Mouse (Mus musculus) adrenal gland, adult 2 months (tissue): ENCODE results near the gene Pltp. TPM values are rescaled to one million over a fixed set of nuclear protein-coding genes. Genes with fewer than 3 reads are reported as not detected.

Source experiments
- DNase-seq: peaks from one replicate; pipeline ENCODE4 v3.0.0; 2021
- polyA plus RNA-seq: library from polyadenylated mRNA; depleted of rRNA; stranded (reverse); fragments of >200 nt; gene quantifications from 2 replicates; pipeline ENCODE4 v1.2.3, GENCODE M21; 2012
- total RNA-seq, 2 experiments: library from RNA; stranded (reverse); gene quantifications; 2 replicates each; pipeline ENCODE4 v1.2.3; 2021

Pltp gene
- total and polyA plus RNA-seq, 3 experiments = 21.1 to 63.9 (median 36.6) TPM

GRCm38 (mm10) chr2:164850061-164850460 lies 7.5 kb downstream of the Pltp start:
- DNase-seq = no peak

- no peak for DNase-seq
These were observed 11.7 kb downstream of the Pltp start for GRCm38 (mm10) chr2:164845782-164846181.

- DNase-seq = no peak
These were observed 22.3 kb downstream of the Pltp start for GRCm38 (mm10) chr2:164835164-164835563.

DNA sequence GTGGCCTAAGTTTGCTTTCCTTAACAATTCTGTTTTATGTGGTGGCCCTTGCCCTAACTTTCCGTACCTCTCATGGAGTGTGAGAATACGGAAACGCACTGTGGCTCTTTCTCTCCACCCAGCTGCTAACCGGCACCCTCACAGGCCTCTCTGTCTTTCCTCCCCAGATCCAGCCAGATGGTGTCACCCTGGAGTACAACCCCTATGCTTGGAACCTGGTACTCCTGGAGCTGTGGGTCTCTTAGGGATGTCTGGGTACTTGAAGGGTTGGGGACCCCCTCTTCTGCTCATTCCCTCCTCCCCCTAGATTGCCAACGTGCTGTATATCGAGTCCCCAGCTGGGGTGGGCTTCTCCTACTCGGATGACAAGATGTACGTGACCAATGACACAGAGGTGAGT lies 23.0 kb downstream of the Pltp start:
- DNase-seq = no peak

DNA sequence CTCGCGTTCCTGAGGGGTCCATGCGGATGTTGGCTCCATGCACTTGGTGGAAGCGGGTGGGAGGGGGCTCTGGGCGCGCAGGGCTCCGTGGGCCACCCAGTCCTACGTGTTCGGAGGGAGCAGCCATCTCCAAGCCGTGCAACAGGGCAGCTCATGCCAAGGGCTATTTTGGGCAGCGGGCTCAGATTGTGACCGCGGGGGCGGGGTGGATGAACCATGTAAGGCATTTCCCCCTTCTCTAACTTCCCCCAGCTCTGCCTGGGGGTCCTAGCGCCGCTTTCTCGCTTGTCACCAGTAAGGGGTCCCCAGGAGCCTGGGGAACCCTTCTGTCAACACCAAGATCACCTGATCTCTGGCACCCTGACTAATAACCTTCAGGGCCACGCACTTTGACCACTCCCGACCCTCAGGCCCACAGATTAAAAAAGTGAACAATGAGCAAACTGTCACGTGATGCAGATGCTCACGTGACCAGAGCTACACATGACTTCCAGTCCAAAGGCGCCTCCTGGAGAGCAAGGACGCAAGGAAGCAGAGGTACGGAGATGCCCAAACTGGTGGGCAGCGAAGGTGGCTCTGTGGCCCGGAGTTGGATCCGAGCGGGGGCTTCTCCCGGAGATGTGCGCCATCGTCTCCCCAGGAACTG lies 24.1 kb downstream of the Pltp start, which contains the start of gene Neurl2:
Gene Neurl2, minus strand, starts transcription at position 143 of the 646 bp plus-strand sequence.
- DNase-seq = peak; percentile 89

- DNase-seq = peak; percentile 87
These were observed 24.7 kb downstream of the Pltp start, which contains the start of gene Ctsa for GRCm38 (mm10) chr2:164832748-164833301. Ctsa (plus strand) TSS chr2:164832873.

GRCm38 (mm10) chr2:164832032-164832747 lies 25.3 kb downstream of the Pltp start:
- DNase-seq = no peak

- no peak for DNase-seq
These were observed 26.5 kb downstream of the Pltp start for GRCm38 (mm10) chr2:164831029-164831428.

GRCm38 (mm10) chr2:164829090-164829489 lies 28.4 kb downstream of the Pltp start:
- no peak for DNase-seq

DNA sequence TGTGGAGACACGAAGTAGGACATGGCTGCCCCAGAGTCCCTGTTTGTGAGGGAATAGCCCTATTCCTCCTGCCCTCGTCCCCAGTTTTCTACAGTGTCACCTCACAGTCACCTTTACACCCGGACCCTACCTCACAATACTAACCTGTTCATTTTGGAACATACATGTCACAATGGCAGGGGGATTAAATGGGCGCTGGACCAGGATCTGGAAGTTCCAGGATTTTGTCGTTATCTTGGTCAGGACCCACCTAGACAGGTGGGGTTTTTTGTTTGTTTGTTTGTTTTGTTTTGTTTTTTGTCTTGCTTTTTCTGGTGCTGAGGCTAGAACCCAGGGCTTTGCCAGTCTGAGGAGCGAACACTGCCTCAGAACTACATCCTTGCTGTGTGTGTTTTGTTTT lies 29.1 kb downstream of the Pltp start, which contains the start of gene Spata25:
Gene Spata25, minus strand, starts transcription at position 101 of the 400 bp plus-strand sequence.
- no peak for DNase-seq

DNA sequence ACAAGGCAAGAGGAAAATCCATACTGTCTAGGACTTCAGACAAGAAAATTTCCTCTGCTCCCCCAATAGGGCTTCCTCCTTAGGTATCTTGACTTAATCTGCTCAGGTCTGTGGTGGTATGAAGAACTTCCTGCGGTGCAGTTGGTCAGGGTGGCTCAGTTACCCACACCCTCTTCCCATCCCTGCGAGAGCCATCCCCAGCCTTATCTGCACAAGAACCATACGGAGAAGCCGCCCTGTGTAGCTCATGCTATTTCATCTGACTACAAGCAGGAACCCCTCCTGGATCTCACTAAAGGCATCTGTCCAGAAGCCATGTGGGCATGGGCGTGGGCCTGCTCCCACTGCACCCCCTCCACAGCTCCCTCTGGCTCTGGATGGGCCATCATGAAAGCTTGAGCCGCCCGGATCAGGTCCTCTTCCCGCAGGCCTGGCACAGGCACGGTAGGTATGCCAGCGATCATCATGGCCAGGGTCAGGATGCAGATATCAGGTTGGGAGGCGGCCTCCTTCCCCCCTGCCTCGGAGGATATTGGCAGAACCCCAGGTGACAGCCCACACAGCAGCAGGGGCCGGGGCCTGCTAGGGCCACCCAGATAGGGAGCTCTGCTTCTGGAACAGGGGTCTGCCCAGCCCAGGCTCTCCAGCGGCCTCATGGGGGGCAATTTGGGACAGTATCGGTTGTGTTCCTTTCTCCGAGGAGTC lies 30.2 kb downstream of the Pltp start:
- no peak for DNase-seq

DNA sequence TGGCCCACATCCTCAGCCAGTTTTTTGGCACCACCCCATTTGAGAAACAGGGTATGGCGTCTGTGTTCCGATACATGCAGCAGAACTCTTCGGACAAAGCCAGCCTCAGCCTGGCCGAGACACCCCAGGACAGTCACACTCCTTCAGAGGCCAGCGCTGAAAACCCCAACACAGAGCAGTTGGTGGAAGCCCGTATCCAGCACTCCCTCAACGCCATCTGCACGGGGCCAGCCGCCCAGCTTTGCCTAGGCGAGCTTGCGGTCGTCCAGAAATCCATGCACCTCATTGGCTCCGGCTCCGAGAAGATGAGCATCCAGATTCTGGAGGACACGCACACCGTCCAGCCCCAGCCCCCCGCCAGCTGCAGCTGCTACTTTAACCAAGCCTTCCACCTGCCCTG lies 32.0 kb downstream of the Pltp start:
- DNase-seq = no peak

- no peak for DNase-seq
These were observed 33.5 kb downstream of the Pltp start for GRCm38 (mm10) chr2:164823969-164824368.

- DNase-seq = no peak
These were observed 34.3 kb downstream of the Pltp start for GRCm38 (mm10) chr2:164823181-164823585.

DNA sequence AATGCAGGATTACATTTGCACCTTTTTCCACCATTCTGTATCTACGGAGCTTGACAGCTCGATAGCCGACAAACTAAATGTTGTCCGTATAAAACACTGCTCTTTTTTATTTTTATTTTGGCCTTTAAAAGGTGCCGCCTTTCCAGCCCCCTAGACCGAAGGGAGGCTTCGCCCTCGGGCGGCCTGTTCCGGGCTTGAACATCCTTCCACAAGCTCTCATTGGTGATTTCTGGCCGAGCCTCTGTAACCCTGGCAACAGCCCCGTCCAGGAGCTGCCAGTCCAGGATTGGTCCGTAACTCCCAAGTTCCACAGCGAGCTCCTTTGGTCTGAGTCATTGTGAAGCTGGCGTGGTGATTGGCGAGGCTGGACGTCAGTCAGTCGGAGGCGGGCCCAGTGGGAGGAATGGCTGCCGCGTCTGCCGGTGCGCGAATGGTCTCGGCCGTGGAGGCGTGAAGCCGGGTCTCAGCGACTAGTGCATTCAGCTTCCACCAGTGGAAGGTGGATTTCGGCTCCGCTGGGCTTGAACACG lies 34.8 kb downstream of the Pltp start, which contains the start of gene Zswim1:
Gene Zswim1, plus strand, starts transcription at position 51 of the 530 bp plus-strand sequence.
- peak; percentile 100 for DNase-seq

- DNase-seq = no peak
These were observed 36.5 kb downstream of the Pltp start for GRCm38 (mm10) chr2:164821060-164821459.

GRCm38 (mm10) chr2:164817703-164818102 lies 39.8 kb downstream of the Pltp start:
- no peak for DNase-seq

DNA sequence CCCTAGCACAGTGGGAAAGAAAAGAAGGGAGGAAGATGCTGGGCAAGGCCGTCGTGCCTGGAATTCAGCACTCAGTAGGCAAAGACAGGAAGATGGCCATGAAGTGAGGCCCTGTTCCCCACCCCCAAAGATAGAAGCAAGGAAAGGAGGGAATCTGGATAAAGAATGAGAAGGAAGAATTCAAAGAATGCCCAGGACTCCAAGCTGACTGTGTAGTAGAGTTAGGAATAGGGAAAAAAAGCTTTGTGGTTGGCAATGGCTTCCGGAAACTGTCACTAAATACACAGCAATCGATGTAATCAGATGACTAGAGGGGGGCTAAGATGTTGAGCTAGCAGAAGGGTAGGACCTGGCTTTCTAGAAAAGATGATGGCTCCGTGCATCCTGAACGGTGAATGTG lies 40.3 kb downstream of the Pltp start:
- no peak for DNase-seq

DNA sequence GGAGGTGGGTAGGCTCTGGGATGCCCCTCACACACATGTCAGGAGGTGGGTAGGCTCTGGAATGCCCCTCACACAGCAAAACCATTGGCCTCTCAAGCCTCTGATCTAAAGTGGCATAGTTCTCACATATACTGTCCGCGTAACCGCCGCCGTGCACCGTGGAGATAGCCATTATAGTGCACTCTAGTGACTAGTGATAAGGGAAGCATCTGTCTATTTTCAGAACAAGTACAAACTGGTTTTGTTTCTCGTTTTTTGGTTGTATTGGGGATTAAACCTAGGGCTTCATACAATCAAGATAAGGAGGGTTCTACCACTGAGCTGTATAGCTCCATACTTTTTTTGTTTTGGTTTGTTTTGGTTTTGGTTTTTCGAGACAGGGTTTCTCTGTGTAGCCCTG lies 41.7 kb downstream of the Pltp start:
- DNase-seq = no peak

- DNase-seq = no peak
These were observed 42.2 kb downstream of the Pltp start for GRCm38 (mm10) chr2:164815348-164815747.

DNA sequence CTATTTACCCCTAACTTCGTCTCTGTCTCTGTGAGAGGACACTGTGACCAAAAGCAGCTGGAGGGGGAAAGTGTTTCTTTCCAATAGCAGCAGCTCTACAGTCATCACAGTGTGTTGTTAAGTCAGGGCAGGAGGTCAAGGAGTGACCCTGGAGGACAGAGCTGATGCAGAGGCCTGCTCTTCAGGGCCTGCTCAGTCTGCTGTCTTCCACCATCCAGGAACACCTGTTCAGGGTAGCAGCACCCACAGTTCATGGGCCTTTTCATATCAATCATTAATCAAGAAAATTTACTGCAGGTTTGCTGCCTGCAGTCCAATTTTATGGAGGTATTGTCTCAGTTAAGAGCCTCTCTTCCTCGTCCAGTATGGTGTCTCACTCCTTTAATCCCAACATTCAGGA lies 44.0 kb downstream of the Pltp start:
- no peak for DNase-seq

DNA sequence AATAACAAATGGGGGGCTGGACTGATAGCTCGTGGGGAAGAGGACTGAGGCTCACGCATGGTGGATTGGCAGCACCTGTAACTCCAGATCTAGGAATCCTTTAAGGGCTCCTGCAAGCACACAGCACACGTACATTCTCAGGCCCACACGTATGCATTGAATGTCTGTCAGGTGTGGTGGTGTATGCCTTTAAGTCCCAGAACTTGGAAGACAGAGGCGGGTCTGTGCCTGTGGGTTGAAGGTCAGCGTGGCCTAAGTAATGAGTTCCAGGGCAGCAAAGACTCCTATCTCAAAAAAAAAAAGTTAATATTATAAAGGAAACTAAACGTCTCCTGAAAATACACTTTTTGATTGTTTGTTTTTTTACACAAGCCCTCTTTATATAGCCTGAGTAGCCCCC lies 50.9 kb downstream of the Pltp start:
- DNase-seq = no peak
